Mouse (Mus musculus) olfactory bulb, adult 2 months (tissue): ENCODE measurements at regions not wholly inside any gene's neighbourhood (a gene's known extent, or its start where the extent isn't known, plus 50 kb on each side); places are given as distances from the start of the nearest gene placed in this dataset.

ENCODE experiments used
- CTCF ChIP-seq: fragments of 200-500 bp; IDR thresholded peaks from 2 replicates; pipeline ENCODE4 v1.5.1; 2012; ENCODE audit warnings: low read depth, mild to moderate bottlenecking, low read length, moderate library complexity; ENCODE audit not compliant: insufficient read depth
- POLR2A ChIP-seq: fragments of 200-500 bp; IDR thresholded peaks from 2 replicates; pipeline ENCODE4 v1.6.1; 2012; ENCODE audit warnings: mild to moderate bottlenecking, low read depth, low read length, moderate library complexity; ENCODE audit not compliant: insufficient read depth

DNA sequence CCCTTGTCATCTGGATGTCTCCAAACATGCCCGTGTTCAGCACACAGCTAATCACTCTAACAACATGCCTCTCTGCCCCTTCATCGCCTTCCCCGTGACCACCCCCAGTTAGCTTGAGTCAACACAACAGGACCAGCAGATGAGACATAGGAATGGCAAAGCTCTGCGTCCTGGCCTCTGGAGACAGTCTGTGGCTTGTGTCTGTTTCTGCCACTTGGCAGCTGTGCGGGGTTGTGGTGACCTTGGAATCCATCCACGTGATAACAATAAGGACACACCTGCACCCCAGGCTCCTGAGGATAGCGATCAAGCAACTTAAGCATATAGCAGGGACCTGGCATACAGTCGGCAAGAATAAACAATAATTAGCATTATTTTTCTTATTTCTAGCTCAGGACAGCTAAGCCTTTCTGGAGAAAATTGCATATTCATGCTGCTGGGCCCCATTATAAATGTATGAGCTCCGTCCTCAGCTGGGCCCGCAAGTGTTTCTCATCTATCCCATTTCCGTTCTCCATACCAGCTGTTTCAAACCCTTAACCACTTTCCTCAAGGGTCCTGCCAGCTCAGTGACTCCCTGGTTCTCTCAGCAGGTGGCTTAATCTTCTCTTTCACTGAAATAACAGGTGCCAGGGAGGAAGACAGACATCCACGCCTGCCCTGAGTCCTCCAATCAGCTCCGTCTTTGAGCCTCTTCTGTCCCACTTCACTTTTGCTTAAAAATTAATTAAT, 55.9 kb upstream of the Lef1 start:
- no peak for TF ChIP-seq POLR2A
- no peak for TF ChIP-seq CTCF
